Mouse (Mus musculus): Measurements from ENCODE around the gene Kctd7. TPM values are rescaled to one million over a fixed set of nuclear protein-coding genes. Genes with fewer than 3 reads are reported as not detected.

Kctd7 gene
- polyA plus RNA-seq, 1 experiment from 2014 or later: 3.7 TPM

DNA sequence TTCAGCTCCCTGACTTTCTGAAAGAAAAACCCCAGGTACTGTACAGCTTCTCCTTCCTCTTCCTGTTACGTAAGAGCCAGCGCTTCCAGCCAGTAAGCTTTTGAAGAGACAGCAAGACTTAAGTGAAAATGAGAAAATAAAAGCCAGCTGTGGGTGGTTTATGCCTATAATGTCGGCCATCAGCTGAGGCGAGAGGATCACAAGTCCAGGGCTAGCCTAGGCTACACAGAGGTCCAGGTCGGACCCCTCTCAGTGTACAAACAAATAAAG is 15.2 kb upstream of the Kctd7 start:
- Histone ChIP-seq H3K27me3 (ENCODE audit: control insufficient read depth, insufficient read depth, low read length) (no peaks in the 10 kb centered on the region), H3K9ac (ENCODE audit: low read length) (no peak overlapping the region), H3K36me3 (ENCODE audit: control insufficient read depth, insufficient read depth, low read length) (no peaks in the 10 kb centered on the region), H3K4me2 (ENCODE audit: low read depth, severe bottlenecking) (no peak overlapping the region), H3K27ac (replicated peaks; ENCODE audit: low read depth, low read length) (no peak overlapping the region), H3K4me1 (ENCODE audit: control insufficient read depth, insufficient read depth, low read length) (no peaks in the 10 kb centered on the region), H3K4me3 (ENCODE audit: low read depth, low read length) (no peak overlapping the region), H3K9me3 (ENCODE audit: control insufficient read depth, low read length) (no peaks in the 10 kb centered on the region)
- DNase-seq (ENCODE audit: low spot score) (no peak), ATAC-seq (ENCODE audit: insufficient number of reproducible peaks, low FRiP score, low TSS enrichment, low read depth) (no peak)
- WGBS: 82% methylated on average over 5 of the region's 5 CpGs

DNA sequence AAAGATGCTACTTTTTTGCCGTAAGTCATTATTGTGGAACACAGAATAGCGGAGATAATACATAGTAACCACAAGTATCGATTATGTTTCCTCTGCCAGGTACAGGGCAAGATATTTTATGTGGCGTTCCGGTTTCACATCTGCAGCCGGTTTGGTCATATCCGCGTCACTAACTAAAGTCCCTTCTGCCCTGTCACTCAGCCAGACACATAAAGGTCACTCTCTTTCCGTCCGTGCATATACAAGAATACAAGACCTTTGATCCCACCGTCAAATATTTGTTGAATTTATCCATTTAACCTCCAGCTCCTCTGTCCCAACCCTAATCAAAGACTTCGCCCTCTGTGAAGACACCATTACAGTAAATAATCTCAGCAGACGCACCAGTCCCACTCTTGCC is 8.1 kb upstream of the Kctd7 start:
- 95% methylated on average over 13 of the region's 13 CpGs for WGBS
- DNase-seq (ENCODE audit: low spot score) (no peak), ATAC-seq (ENCODE audit: insufficient number of reproducible peaks, low FRiP score, low TSS enrichment, low read depth) (no peak)
- Histone ChIP-seq H3K4me1 (ENCODE audit: control insufficient read depth, insufficient read depth, low read length) (no peaks in the 10 kb centered on the region), H3K4me2 (ENCODE audit: low read depth, severe bottlenecking) (no peak overlapping the region), H3K27ac (replicated peaks; ENCODE audit: low read depth, low read length) (no peak overlapping the region), H3K4me3 (ENCODE audit: low read depth, low read length) (no peak overlapping the region), H3K9ac (ENCODE audit: low read length) (0 out of 2 replicates have a peak overlapping the region, but pooled peaks have one; percentile 2), H3K27me3 (ENCODE audit: control insufficient read depth, insufficient read depth, low read length) (no peaks in the 10 kb centered on the region), H3K9me3 (ENCODE audit: control insufficient read depth, low read length) (no peaks in the 10 kb centered on the region), H3K36me3 (ENCODE audit: control insufficient read depth, insufficient read depth, low read length) (peaks cover 6% of the 10 kb centered on the region)

DNA sequence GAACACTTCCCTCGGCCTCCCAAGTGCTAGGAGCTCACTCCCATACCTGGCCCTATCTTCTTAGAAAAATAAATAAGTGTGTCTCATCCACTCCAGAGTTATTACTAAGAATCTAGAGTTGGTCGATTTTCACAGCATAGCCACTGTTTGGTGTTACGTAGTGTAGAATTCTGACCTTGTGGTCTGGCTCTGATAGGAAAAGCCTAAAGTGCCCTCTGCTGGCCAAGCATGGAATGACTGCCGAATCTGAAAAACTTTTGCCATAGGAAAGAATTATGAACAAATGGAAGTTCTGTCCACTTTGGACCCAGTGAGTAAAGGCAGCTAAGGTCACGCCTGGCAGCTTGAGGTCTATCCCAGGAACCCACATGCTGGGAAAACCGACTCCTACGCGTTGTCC is 5.3 kb upstream of the Kctd7 start:
- H3K9ac ChIP-seq (ENCODE audit: low read length): no peak overlapping the region
- no peak; the same call in 1 of the 2 replicates for ATAC-seq (ENCODE audit: insufficient number of reproducible peaks, low FRiP score, low TSS enrichment, low read depth)
- H3K27me3 ChIP-seq (ENCODE audit: control insufficient read depth, insufficient read depth, low read length): no peaks in the 10 kb centered on the region
- no peaks in the 10 kb centered on the region for H3K9me3 ChIP-seq (ENCODE audit: control insufficient read depth, low read length)
- peak; percentile 87 for DNase-seq (ENCODE audit: low spot score)
- no peak overlapping the region for H3K4me3 ChIP-seq (ENCODE audit: low read depth, low read length)
- no peaks in the 10 kb centered on the region for H3K4me1 ChIP-seq (ENCODE audit: control insufficient read depth, insufficient read depth, low read length)
- 34% methylated on average over 8 of the region's 8 CpGs for WGBS
- H3K27ac ChIP-seq (replicated peaks; ENCODE audit: low read depth, low read length): no peak overlapping the region
- no peak overlapping the region for H3K4me2 ChIP-seq (ENCODE audit: low read depth, severe bottlenecking)
- H3K36me3 ChIP-seq (ENCODE audit: control insufficient read depth, insufficient read depth, low read length): peaks cover 6% of the 10 kb centered on the region

DNA sequence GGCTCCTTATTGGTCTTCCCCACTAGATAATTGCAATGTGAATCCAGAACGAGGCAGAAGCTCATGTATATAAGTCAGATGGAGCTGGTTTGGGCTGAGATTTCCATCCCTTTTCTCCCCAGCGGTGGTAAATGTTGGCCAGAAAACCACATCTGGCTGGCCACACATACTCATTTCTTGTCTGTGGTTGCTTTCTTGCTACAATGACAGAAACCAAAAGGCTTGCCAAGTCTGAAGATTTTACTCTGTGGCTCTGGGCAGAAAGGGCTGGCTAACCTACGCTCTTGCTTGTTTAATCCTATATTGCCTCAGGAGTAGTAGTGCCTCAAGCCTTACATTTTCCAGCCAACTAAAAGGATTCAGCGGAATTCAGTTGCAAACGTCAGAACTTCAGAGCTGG is 3.5 kb upstream of the Kctd7 start:
- DNase-seq (ENCODE audit: low spot score) (no peak), ATAC-seq (ENCODE audit: insufficient number of reproducible peaks, low FRiP score, low TSS enrichment, low read depth) (no peak)
- Histone ChIP-seq H3K4me2 (ENCODE audit: low read depth, severe bottlenecking) (no peak overlapping the region), H3K27ac (replicated peaks; ENCODE audit: low read depth, low read length) (no peak overlapping the region), H3K4me3 (ENCODE audit: low read depth, low read length) (no peak overlapping the region), H3K9ac (ENCODE audit: low read length) (no peak overlapping the region), H3K4me1 (ENCODE audit: control insufficient read depth, insufficient read depth, low read length) (no peaks in the 10 kb centered on the region), H3K9me3 (ENCODE audit: control insufficient read depth, low read length) (no peaks in the 10 kb centered on the region), H3K27me3 (ENCODE audit: control insufficient read depth, insufficient read depth, low read length) (no peaks in the 10 kb centered on the region), H3K36me3 (ENCODE audit: control insufficient read depth, insufficient read depth, low read length) (peaks cover 3% of the 10 kb centered on the region)
- 82% methylated on average over 5 of the region's 5 CpGs for WGBS

DNA sequence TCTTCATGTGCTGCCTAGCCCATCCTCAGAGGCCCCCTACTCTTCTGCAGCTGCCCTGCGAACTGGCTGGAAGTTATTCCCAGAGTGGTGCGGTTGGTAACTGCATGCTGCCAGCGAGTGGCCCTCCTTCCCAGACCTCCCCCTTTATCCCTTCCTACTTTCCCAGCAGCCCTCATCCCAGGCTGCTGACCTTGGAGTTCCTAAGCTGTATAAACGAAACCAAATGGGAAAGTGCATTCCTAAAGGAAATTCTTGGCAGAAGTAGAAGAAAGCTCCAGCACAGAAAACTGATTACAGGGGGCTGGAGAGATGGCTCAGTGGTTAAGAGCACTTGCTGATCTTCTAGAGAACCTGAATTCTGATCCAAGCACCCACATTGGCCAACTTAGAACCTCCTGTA is 2.6 kb upstream of the Kctd7 start:
- no peak for ATAC-seq (ENCODE audit: insufficient number of reproducible peaks, low FRiP score, low TSS enrichment, low read depth)
- no peak for DNase-seq (ENCODE audit: low spot score)
- WGBS: 55% methylated on average over 4 of the region's 4 CpGs

DNA sequence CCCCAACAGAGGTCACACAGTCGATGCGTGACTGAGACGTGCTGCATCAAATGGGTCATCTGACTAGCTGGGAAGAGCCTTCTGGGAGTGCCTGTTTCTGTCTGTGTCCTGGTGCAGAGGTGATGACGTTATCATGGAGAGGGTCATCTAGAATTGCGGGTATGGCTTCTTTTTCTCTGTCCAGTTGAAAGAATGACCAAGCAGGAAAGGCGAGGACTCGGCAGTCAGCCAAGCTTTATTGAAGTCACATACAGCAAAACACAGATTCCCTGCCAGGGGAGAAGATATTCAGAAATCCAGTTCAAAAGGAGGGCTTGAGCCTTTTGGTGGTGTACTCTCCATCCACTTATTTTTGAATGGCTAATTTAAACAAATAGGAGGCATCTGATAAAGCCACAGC is 1.6 kb upstream of the Kctd7 start:
- WGBS: 93% methylated on average over 7 of the region's 7 CpGs
- Histone ChIP-seq H3K4me1 (ENCODE audit: control insufficient read depth, insufficient read depth, low read length) (no peaks in the 10 kb centered on the region), H3K4me3 (ENCODE audit: low read depth, low read length) (no peak overlapping the region), H3K9ac (ENCODE audit: low read length) (no peak overlapping the region), H3K36me3 (ENCODE audit: control insufficient read depth, insufficient read depth, low read length) (no peaks in the 10 kb centered on the region), H3K4me2 (ENCODE audit: low read depth, severe bottlenecking) (no peak overlapping the region), H3K9me3 (ENCODE audit: control insufficient read depth, low read length) (no peaks in the 10 kb centered on the region), H3K27ac (replicated peaks; ENCODE audit: low read depth, low read length) (no peak overlapping the region), H3K27me3 (ENCODE audit: control insufficient read depth, insufficient read depth, low read length) (no peaks in the 10 kb centered on the region)
- DNase-seq (ENCODE audit: low spot score) (no peak), ATAC-seq (ENCODE audit: insufficient number of reproducible peaks, low FRiP score, low TSS enrichment, low read depth) (no peak)

More for the DNA sequence above, 2.6 kb upstream of the Kctd7 start:
- H3K4me3 ChIP-seq (ENCODE audit: low read depth, low read length): no peak overlapping the region
- no peaks in the 10 kb centered on the region for H3K36me3 ChIP-seq (ENCODE audit: control insufficient read depth, insufficient read depth, low read length)
- no peak overlapping the region for H3K27ac ChIP-seq (replicated peaks; ENCODE audit: low read depth, low read length)
- H3K9ac ChIP-seq (ENCODE audit: low read length): no peak overlapping the region
- H3K27me3 ChIP-seq (ENCODE audit: control insufficient read depth, insufficient read depth, low read length): no peaks in the 10 kb centered on the region
- H3K4me2 ChIP-seq (ENCODE audit: low read depth, severe bottlenecking): 0 out of 2 replicates have a peak overlapping the region, but pooled peaks have one; percentile 10
- no peaks in the 10 kb centered on the region for H3K4me1 ChIP-seq (ENCODE audit: control insufficient read depth, insufficient read depth, low read length)
- no peaks in the 10 kb centered on the region for H3K9me3 ChIP-seq (ENCODE audit: control insufficient read depth, low read length)

DNA sequence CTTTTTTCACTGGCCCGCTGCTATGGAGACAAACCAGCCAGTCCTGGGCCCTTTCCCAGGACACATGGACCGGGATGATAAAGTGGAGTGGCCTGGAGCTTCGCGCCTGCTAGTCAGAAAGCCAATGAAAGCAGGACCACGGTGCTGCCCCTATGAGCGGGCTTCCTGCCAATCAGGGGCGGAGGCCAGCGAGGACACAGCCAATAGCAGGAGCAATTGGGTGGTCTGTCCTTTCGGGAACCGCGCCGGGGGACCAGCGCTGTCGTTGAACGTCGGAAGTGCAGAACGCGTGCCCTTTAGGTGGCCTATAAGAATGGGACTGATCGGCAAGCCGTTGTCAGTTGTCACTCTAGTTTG is 706 bp upstream of the Kctd7 start:
- H3K27ac ChIP-seq (replicated peaks; ENCODE audit: low read depth, low read length): peak overlapping the region; percentile 51; the same call in 1 of the 2 replicates
- no peaks in the 10 kb centered on the region for H3K27me3 ChIP-seq (ENCODE audit: control insufficient read depth, insufficient read depth, low read length)
- H3K36me3 ChIP-seq (ENCODE audit: control insufficient read depth, insufficient read depth, low read length): no peaks in the 10 kb centered on the region
- peak overlapping the region; percentile 60 for H3K4me3 ChIP-seq (ENCODE audit: low read depth, low read length)
- 7% methylated on average over 20 of the region's 20 CpGs for WGBS
- H3K9ac ChIP-seq (ENCODE audit: low read length): peak overlapping the region; percentile 22; the same call in 1 of the 2 replicates
- no peaks in the 10 kb centered on the region for H3K9me3 ChIP-seq (ENCODE audit: control insufficient read depth, low read length)
- ATAC-seq (ENCODE audit: insufficient number of reproducible peaks, low FRiP score, low TSS enrichment, low read depth) (no peak; the same call in 1 of the 2 replicates), DNase-seq (ENCODE audit: low spot score) (peak; percentile 77)
- no peaks in the 10 kb centered on the region for H3K4me1 ChIP-seq (ENCODE audit: control insufficient read depth, insufficient read depth, low read length)
- peak overlapping the region; percentile 87 for H3K4me2 ChIP-seq (ENCODE audit: low read depth, severe bottlenecking)

DNA sequence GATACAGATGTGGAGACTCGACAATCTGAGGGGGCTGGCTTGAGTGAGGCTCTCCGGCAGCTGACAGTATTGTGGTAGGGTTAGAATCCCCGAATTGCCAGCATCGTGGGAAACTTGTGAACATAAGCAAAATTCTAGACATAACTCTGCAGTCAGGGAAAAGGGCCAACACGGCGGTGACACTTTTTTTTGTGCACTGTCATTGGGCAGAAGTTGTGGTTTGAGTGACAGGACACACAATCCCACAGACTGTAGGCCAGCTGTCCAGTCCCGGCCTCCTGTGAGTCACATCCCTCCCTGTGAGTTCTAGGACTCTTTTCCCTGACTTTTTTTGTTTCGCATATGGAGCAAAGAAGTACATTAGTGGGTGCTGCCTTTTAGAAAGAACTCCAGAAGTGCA is 1.3 kb downstream of the Kctd7 start:
- Histone ChIP-seq H3K27me3 (ENCODE audit: control insufficient read depth, insufficient read depth, low read length) (no peaks in the 10 kb centered on the region), H3K27ac (replicated peaks; ENCODE audit: low read depth, low read length) (no peak overlapping the region), H3K9ac (ENCODE audit: low read length) (no peak overlapping the region), H3K36me3 (ENCODE audit: control insufficient read depth, insufficient read depth, low read length) (no peaks in the 10 kb centered on the region), H3K9me3 (ENCODE audit: control insufficient read depth, low read length) (no peaks in the 10 kb centered on the region), H3K4me1 (ENCODE audit: control insufficient read depth, insufficient read depth, low read length) (no peaks in the 10 kb centered on the region), H3K4me2 (ENCODE audit: low read depth, severe bottlenecking) (no peak overlapping the region; the same call in 1 of the 2 replicates), H3K4me3 (ENCODE audit: low read depth, low read length) (no peak overlapping the region)
- no peak for ATAC-seq (ENCODE audit: insufficient number of reproducible peaks, low FRiP score, low TSS enrichment, low read depth)
- WGBS: 92% methylated on average over 8 of the region's 8 CpGs
- DNase-seq (ENCODE audit: low spot score): no peak

DNA sequence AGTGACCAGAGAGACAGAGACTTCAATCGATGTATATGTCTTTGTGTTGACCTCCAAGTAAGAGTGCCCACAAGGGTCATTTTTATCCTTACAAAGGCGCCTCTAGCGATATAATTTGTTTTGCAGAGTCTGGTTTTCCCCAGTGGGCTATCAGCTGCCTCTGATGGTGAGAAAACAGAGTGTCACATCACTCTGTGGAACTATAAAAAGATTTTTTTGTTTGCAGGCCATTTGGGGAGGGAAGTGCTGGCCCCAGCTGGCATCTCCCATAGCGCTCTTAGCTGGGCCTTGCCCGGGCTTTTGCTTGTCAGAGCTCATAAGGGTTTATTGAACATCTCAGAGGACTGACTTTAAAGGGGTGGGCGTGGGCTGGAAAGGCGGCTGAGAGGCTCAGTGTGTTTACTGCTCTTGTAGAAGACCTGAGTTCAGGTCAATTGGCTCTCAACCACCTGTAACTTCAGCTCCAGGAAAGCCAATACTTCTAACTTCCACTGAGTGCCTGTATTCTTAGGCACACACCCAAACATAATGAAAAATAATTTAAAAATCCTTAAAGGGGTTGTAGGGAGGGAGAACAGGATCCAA is 5.2 kb downstream of the Kctd7 start:
- Histone ChIP-seq H3K9ac (ENCODE audit: low read length) (no peak overlapping the region), H3K27me3 (ENCODE audit: control insufficient read depth, insufficient read depth, low read length) (no peaks in the 10 kb centered on the region), H3K4me3 (ENCODE audit: low read depth, low read length) (no peak overlapping the region), H3K9me3 (ENCODE audit: control insufficient read depth, low read length) (no peaks in the 10 kb centered on the region), H3K4me2 (ENCODE audit: low read depth, severe bottlenecking) (no peak overlapping the region), H3K36me3 (ENCODE audit: control insufficient read depth, insufficient read depth, low read length) (peaks cover 4% of the 10 kb centered on the region; the same call in 1 of the 2 replicates), H3K27ac (replicated peaks; ENCODE audit: low read depth, low read length) (no peak overlapping the region), H3K4me1 (ENCODE audit: control insufficient read depth, insufficient read depth, low read length) (no peaks in the 10 kb centered on the region)
- ATAC-seq (ENCODE audit: insufficient number of reproducible peaks, low FRiP score, low TSS enrichment, low read depth) (no peak), DNase-seq (ENCODE audit: low spot score) (no peak)
- WGBS: 79% methylated on average over 7 of the region's 7 CpGs
